8 mouse cellular contexts compared by ENCODE assay signal in genomic region chr9:114389905-114390748, GRCm38 (mm10). TPM values are rescaled to one million over a fixed set of nuclear protein-coding genes. Genes with fewer than 3 reads are reported as not detected.
DNase-seq lines count a peak whose midpoint lies in the region; ATAC-seq and TF ChIP-seq lines count a peak whose summit lies in the region.

Gene Crtap (minus strand): TSS chr9:114390675.

- WGBS in forebrain, embryonic 11.5 days = under 1% methylated on average over 96 of the region's 96 CpGs
- WGBS in heart, embryonic 16.5 days = under 1% methylated on average over 96 of the region's 96 CpGs
- WGBS in lung, postnatal 0 days = under 1% methylated on average over 90 of the region's 96 CpGs

- peak within 1 kb of the TSS; percentile 59 for H3K27ac ChIP-seq in MEL (ENCODE audit: control insufficient read depth, low read depth, low read length)
- H3K27ac ChIP-seq in forebrain, embryonic 11.5 days (ENCODE audit: low read depth, low read length) = no peak within 1 kb of the TSS
- peak within 1 kb of the TSS; percentile 97 for H3K27ac ChIP-seq in heart, embryonic 16.5 days (ENCODE audit: low read length)
- peak within 1 kb of the TSS; percentile 74 for H3K27ac ChIP-seq in lung, postnatal 0 days (ENCODE audit: low read length)

- peak; percentile 83 for DNase-seq in MEL (ENCODE audit: low read depth, low spot score)
- DNase-seq in brain, embryonic 14.5 days (ENCODE audit: low read depth) = peak; percentile 75
- DNase-seq in forebrain, embryonic 11.5 days (ENCODE audit: low spot score) = peak; percentile 84
- DNase-seq in kidney, postnatal 14 days = peak; percentile 82
- DNase-seq in lung, postnatal 0 days (ENCODE audit: low spot score) = peak; percentile 80
- peak; percentile 46 for DNase-seq in ovary, postnatal 10 days (ENCODE audit: low spot score)
- DNase-seq in urinary bladder, adult 2 months (ENCODE audit: low spot score) = peak; percentile 55

- peak; percentile 78 for ATAC-seq in forebrain, embryonic 11.5 days (replicated peaks; ENCODE audit: low FRiP score)
- peak; percentile 75 for ATAC-seq in heart, embryonic 16.5 days (replicated peaks; ENCODE audit: extremely low read depth, insufficient read depth, low FRiP score)
- peak; percentile 87 for ATAC-seq in lung, postnatal 0 days

- H3K4me3 ChIP-seq in MEL (ENCODE audit: control insufficient read depth in 1 of 2, insufficient read depth in 1 of 2, low read depth in 2 of 2, low read length in 2 of 2) = peak within 1 kb of the TSS; percentile 71 to 81
- peak within 1 kb of the TSS; percentile 72 for H3K4me3 ChIP-seq in forebrain, embryonic 11.5 days (ENCODE audit: low read depth, low read length)
- H3K4me3 ChIP-seq in heart, embryonic 16.5 days (ENCODE audit: low read length) = peak within 1 kb of the TSS; percentile 90
- H3K4me3 ChIP-seq in lung, postnatal 0 days (ENCODE audit: low read depth, low read length) = peak within 1 kb of the TSS; percentile 63

- H3K9me3 ChIP-seq in MEL (replicated peaks; ENCODE audit: insufficient read depth, low read length) = no peaks in the 10 kb centered on the region
- no peaks in the 10 kb centered on the region for H3K9me3 ChIP-seq in forebrain, embryonic 11.5 days (ENCODE audit: control insufficient read depth, low read length)
- no peaks in the 10 kb centered on the region for H3K9me3 ChIP-seq in heart, embryonic 16.5 days (replicated peaks; ENCODE audit: control insufficient read depth, low read length)
- H3K9me3 ChIP-seq in lung, postnatal 0 days (ENCODE audit: low read length) = no peaks in the 10 kb centered on the region

- TF ChIP-seq CTCF in MEL (IDR thresholded peaks at IDR 0.05 in 2 of 3, conservative IDR thresholded peaks at IDR 0.05 in 1 of 3; ENCODE audit: control insufficient read depth in 1 of 3, insufficient read depth in 1 of 3, low read depth in 2 of 3, low read length in 3 of 3, poor library complexity in 1 of 3, severe bottlenecking in 1 of 3) = no peak
- TF ChIP-seq CTCF in brain, embryonic 14.5 days (IDR thresholded peaks at IDR 0.05; ENCODE audit: borderline replicate concordance, extremely low read depth, insufficient read depth, insufficient read length) = no peak
- TF ChIP-seq CTCF in lung, postnatal 0 days (IDR thresholded peaks at IDR 0.05) = no peak

- peaks cover 8% of the 10 kb centered on the region for H3K79me2 ChIP-seq in MEL (ENCODE audit: control insufficient read depth, insufficient read depth, low read length, poor library complexity)

- TF ChIP-seq EP300 in MEL (IDR thresholded peaks at IDR 0.05; ENCODE audit: low read depth in 1 of 2, low read length in 2 of 2) = no peak
- no peak for TF ChIP-seq EP300 in lung, postnatal 0 days (IDR thresholded peaks at IDR 0.05)

- peak within 1 kb of the TSS; percentile 87 for H3K4me2 ChIP-seq in forebrain, embryonic 11.5 days (ENCODE audit: low read depth, low read length, severe bottlenecking)
- H3K4me2 ChIP-seq in heart, embryonic 16.5 days (ENCODE audit: low read depth, low read length) = peak within 1 kb of the TSS; percentile 85
- H3K4me2 ChIP-seq in lung, postnatal 0 days (replicated peaks; ENCODE audit: low read depth, low read length) = peak within 1 kb of the TSS; percentile 99

- peaks cover 0 to 12% of the 10 kb centered on the region in 2 experiments; a peak in 2 of 4 replicates for H3K36me3 ChIP-seq in MEL (ENCODE audit: control insufficient read depth in 1 of 2, insufficient read depth in 2 of 2, low read length in 2 of 2)
- no peaks in the 10 kb centered on the region for H3K36me3 ChIP-seq in forebrain, embryonic 11.5 days (ENCODE audit: control insufficient read depth, insufficient read depth, low read length)
- H3K36me3 ChIP-seq in heart, embryonic 16.5 days (ENCODE audit: control insufficient read depth, insufficient read depth) = peaks cover 2% of the 10 kb centered on the region; the same call in 1 of the 2 replicates
- no peaks in the 10 kb centered on the region for H3K36me3 ChIP-seq in lung, postnatal 0 days (ENCODE audit: insufficient read depth, low read length)

- no peak for TF ChIP-seq RAD21 in MEL (IDR thresholded peaks at IDR 0.05; ENCODE audit: low read depth, low read length)

- no peaks in the 10 kb centered on the region for H3K27me3 ChIP-seq in MEL (ENCODE audit: control insufficient read depth in 1 of 2, insufficient read depth in 2 of 2, low read length in 2 of 2)
- no peaks in the 10 kb centered on the region for H3K27me3 ChIP-seq in forebrain, embryonic 11.5 days (ENCODE audit: control insufficient read depth, insufficient read depth, low read length)
- H3K27me3 ChIP-seq in heart, embryonic 16.5 days (ENCODE audit: control insufficient read depth, insufficient read depth, low read length) = no peaks in the 10 kb centered on the region
- H3K27me3 ChIP-seq in lung, postnatal 0 days (replicated peaks; ENCODE audit: insufficient read depth, low read length) = no peaks in the 10 kb centered on the region

- peak within 1 kb of the TSS; percentile 86 for H3K9ac ChIP-seq in MEL (ENCODE audit: control insufficient read depth, low read depth, low read length, poor library complexity, severe bottlenecking)
- H3K9ac ChIP-seq in forebrain, embryonic 11.5 days (ENCODE audit: low read length) = peak within 1 kb of the TSS; percentile 71
- peak within 1 kb of the TSS; percentile 91 for H3K9ac ChIP-seq in heart, embryonic 16.5 days (ENCODE audit: low read length)
- H3K9ac ChIP-seq in lung, postnatal 0 days (replicated peaks; ENCODE audit: low read depth) = peak within 1 kb of the TSS; percentile 56

- peak; percentile 82 to 84 for TF ChIP-seq POLR2A in MEL (IDR thresholded peaks at IDR 0.05; ENCODE audit: control insufficient read depth in 1 of 2, insufficient read depth in 1 of 2, low read depth in 1 of 2, low read length in 2 of 2, poor library complexity in 1 of 2)
- peak; percentile 28; the same call in 1 of the 2 replicates for TF ChIP-seq POLR2A in brain, embryonic 14.5 days (IDR thresholded peaks at IDR 0.05; ENCODE audit: borderline replicate concordance, extremely low read depth, insufficient read depth, insufficient read length, poor library complexity, severe bottlenecking)

- peaks cover 9 to 15% of the 10 kb centered on the region in 2 experiments for H3K4me1 ChIP-seq in MEL (ENCODE audit: control insufficient read depth in 1 of 2, insufficient read depth in 2 of 2, low read length in 2 of 2)
- H3K4me1 ChIP-seq in forebrain, embryonic 11.5 days (replicated peaks; ENCODE audit: control insufficient read depth, insufficient read depth, low read length) = no peaks in the 10 kb centered on the region
- H3K4me1 ChIP-seq in heart, embryonic 16.5 days (ENCODE audit: control insufficient read depth, insufficient read depth, low read length) = peaks cover 32% of the 10 kb centered on the region
- no peaks in the 10 kb centered on the region for H3K4me1 ChIP-seq in lung, postnatal 0 days (ENCODE audit: insufficient read depth, low read depth, low read length)

TF ChIP-seq in MEL, 35 proteins besides CTCF, POLR2A, EP300 and RAD21:
- TF ChIP-seq POLR2AphosphoS2 (IDR thresholded peaks at IDR 0.05; ENCODE audit: low read length) (peak; percentile 30; the same call in 1 of the 2 replicates), ZMIZ1 (IDR thresholded peaks at IDR 0.05; ENCODE audit: low read depth, low read length) (peak; percentile 66; the same call in 1 of the 2 replicates), NELFE (IDR thresholded peaks at IDR 0.05; ENCODE audit: low read depth, low read length) (peak; percentile 57), GABPA (IDR thresholded peaks at IDR 0.05; ENCODE audit: low read depth, low read length) (no peak), TBP (IDR thresholded peaks at IDR 0.05; ENCODE audit: low read depth, low read length) (no peak), TCF12 (IDR thresholded peaks at IDR 0.05; ENCODE audit: low read depth, low read length) (peak; percentile 19; the same call in 1 of the 2 replicates), MYC (IDR thresholded peaks at IDR 0.05; ENCODE audit: low read depth, low read length) (0 out of 2 replicates have a peak, but pooled peaks have one; percentile 58), MAX (IDR thresholded peaks at IDR 0.05; ENCODE audit: low read length) (peak; percentile 20; the same call in 1 of the 2 replicates), ETS1 (IDR thresholded peaks at IDR 0.05; ENCODE audit: low read depth, low read length) (no peak), MAFK (IDR thresholded peaks at IDR 0.05; ENCODE audit: borderline replicate concordance, low read depth, low read length) (no peak)

RNA-seq across cellular contexts. Expression of gene Crtap, which starts in this region (rescaled TPM):
- total RNA-seq in MEL (2012; rRNA removed) = 17.3 and 21.5 TPM in 2 replicates
- polyA plus RNA-seq in MEL (2012; ENCODE audit: insufficient read depth in 1 of 2, insufficient read length in 2 of 2, low read depth in 1 of 2, low replicate concordance in 2 of 2, missing spikeins in 1 of 2) = 10 to 100 TPM in 1 of 2 experiments, not detected in 1; 62.2 TPM
- polyA plus RNA-seq in brain, embryonic 14.5 days (2012; rRNA removed) = 26.2 and 32.6 TPM in 2 replicates
- polyA plus RNA-seq in forebrain, embryonic 11.5 days (2014; fragmentation: Nextera tagmentation; extraction: Ambion mirVana) = 35.6 and 44.4 TPM in 2 replicates
- polyA plus RNA-seq in heart, embryonic 16.5 days (2015; fragmentation: Nextera tagmentation; extraction: Ambion mirVana) = 131 and 138 TPM in 2 replicates
- 83.8 and 84.8 TPM in 2 replicates for polyA plus RNA-seq in lung, postnatal 0 days (2015; fragmentation: Nextera tagmentation; extraction: Ambion mirVana)
- 93.7 and 105 TPM in 2 replicates for polyA plus RNA-seq in urinary bladder, adult 2 months (2012; rRNA removed)
